Mouse (Mus musculus): ENCODE measurements around the gene Krtap15. TPM values are rescaled to one million over a fixed set of nuclear protein-coding genes. Genes with fewer than 3 reads are reported as not detected.

The Krtap15 gene
- polyA plus RNA-seq (2012; ENCODE audit: low replicate concordance): not detected in 2 replicates

GRCm38 (mm10) chr16:88820066-88820465 is at the start of gene Krtap15:
Krtap15 (plus strand) TSS chr16:88820215.

GRCm38 (mm10) chr16:88774106-88774505 is 45.9 kb upstream of the Krtap15 start, which contains the start of gene 2310057N15Rik:
2310057N15Rik (minus strand) TSS chr16:88774206.

GRCm38 (mm10) chr16:88777596-88777995 is 42.4 kb upstream of the Krtap15 start, which contains the start of gene Gm5965:
Gm5965 (plus strand) TSS chr16:88777896.

GRCm38 (mm10) chr16:88811827-88812226 is 8.2 kb upstream of the Krtap15 start, which contains the start of gene Gm20741:
Gm20741 (minus strand) TSS chr16:88812220.

GRCm38 (mm10) chr16:88826095-88826652 is 6.2 kb downstream of the Krtap15 start, which contains the start of gene Krtap14:
Krtap14 (minus strand) TSS chr16:88826145.

GRCm38 (mm10) chr16:88869311-88869710 is 49.3 kb downstream of the Krtap15 start, which contains the start of gene Krtap19-1:
Krtap19-1 (minus strand) TSS chr16:88869411.

GRCm38 (mm10) chr16:88874169-88874568 is 54.2 kb downstream of the Krtap15 start, which contains the start of gene Krtap19-2:
Krtap19-2 (minus strand) TSS chr16:88874269.

GRCm38 (mm10) chr16:88877938-88878337 is 57.9 kb downstream of the Krtap15 start, which contains the start of gene Krtap19-3:
Krtap19-3 (minus strand) TSS chr16:88878038.

Other genes starting within 250 kb of the Krtap15 start
- gene Krtap24-1, start 207.9 kb upstream of the Krtap15 start, polyA plus RNA-seq (2012; ENCODE audit: low replicate concordance): not detected in 2 replicates
- not detected in 2 replicates for gene 2310079G19Rik, start 192.5 kb upstream of the Krtap15 start, polyA plus RNA-seq (2012; ENCODE audit: low replicate concordance)
- not detected in 2 replicates for gene Krtap26-1, start 172.4 kb upstream of the Krtap15 start, polyA plus RNA-seq (2012; ENCODE audit: low replicate concordance)
- not detected in 2 replicates for gene Krtap27-1, start 148.5 kb upstream of the Krtap15 start, polyA plus RNA-seq (2012; ENCODE audit: low replicate concordance)
- gene 2310061N02Rik, start 112.3 kb upstream of the Krtap15 start, polyA plus RNA-seq (2012; ENCODE audit: low replicate concordance): not detected in 2 replicates
- not detected in 2 replicates for gene Krtap13-1, start 91.4 kb upstream of the Krtap15 start, polyA plus RNA-seq (2012; ENCODE audit: low replicate concordance)
- not detected in 2 replicates for gene Krtap13, start 68.6 kb upstream of the Krtap15 start, polyA plus RNA-seq (2012; ENCODE audit: low replicate concordance)
- gene 2310034C09Rik, start 61.4 kb upstream of the Krtap15 start, polyA plus RNA-seq (2012; ENCODE audit: low replicate concordance): not detected in 2 replicates
- gene 2310057N15Rik, start 46.0 kb upstream of the Krtap15 start, polyA plus RNA-seq (2012; ENCODE audit: low replicate concordance): not detected in 2 replicates
- gene Gm5965, start 42.3 kb upstream of the Krtap15 start, polyA plus RNA-seq (2012; ENCODE audit: low replicate concordance): not detected in 2 replicates
- gene Gm20741, start 8.0 kb upstream of the Krtap15 start, polyA plus RNA-seq (2012; ENCODE audit: low replicate concordance): not detected in 2 replicates
- not detected in 2 replicates for gene Krtap14, start 5.9 kb downstream of the Krtap15 start, polyA plus RNA-seq (2012; ENCODE audit: low replicate concordance)
- gene Krtap19-1, start 49.2 kb downstream of the Krtap15 start, polyA plus RNA-seq (2012; ENCODE audit: low replicate concordance): not detected in 2 replicates
- not detected in 2 replicates for gene Krtap19-2, start 54.1 kb downstream of the Krtap15 start, polyA plus RNA-seq (2012; ENCODE audit: low replicate concordance)
- gene Krtap19-3, start 57.8 kb downstream of the Krtap15 start, polyA plus RNA-seq (2012; ENCODE audit: low replicate concordance): not detected in 2 replicates
- gene Krtap19-4, start 64.9 kb downstream of the Krtap15 start, polyA plus RNA-seq (2012; ENCODE audit: low replicate concordance): not detected in 2 replicates
- gene Krtap19-5, start 76.2 kb downstream of the Krtap15 start, polyA plus RNA-seq (2012; ENCODE audit: low replicate concordance): not detected in 2 replicates
- gene Krtap19-9b, start 112.0 kb downstream of the Krtap15 start, polyA plus RNA-seq (2012; ENCODE audit: low replicate concordance): not detected in 2 replicates
- not detected in 2 replicates for gene Krtap16-3, start 142.7 kb downstream of the Krtap15 start, polyA plus RNA-seq (2012; ENCODE audit: low replicate concordance)
- not detected in 2 replicates for gene Krtap22-2, start 190.5 kb downstream of the Krtap15 start, polyA plus RNA-seq (2012; ENCODE audit: low replicate concordance)
- not detected in 2 replicates for gene Gm10229, start 195.1 kb downstream of the Krtap15 start, polyA plus RNA-seq (2012; ENCODE audit: low replicate concordance)
- not detected in 2 replicates for gene Krtap6-1, start 211.5 kb downstream of the Krtap15 start, polyA plus RNA-seq (2012; ENCODE audit: low replicate concordance)
- not detected in 2 replicates for gene Gm10228, start 221.3 kb downstream of the Krtap15 start, polyA plus RNA-seq (2012; ENCODE audit: low replicate concordance)
- not detected in 2 replicates for gene Krtap6-5, start 227.7 kb downstream of the Krtap15 start, polyA plus RNA-seq (2012; ENCODE audit: low replicate concordance)
- gene 1110025L11Rik, start 243.8 kb downstream of the Krtap15 start, polyA plus RNA-seq (2012; ENCODE audit: low replicate concordance): not detected in 2 replicates